Mouse (Mus musculus): ENCODE results near the gene Usp6nl.

DNA sequence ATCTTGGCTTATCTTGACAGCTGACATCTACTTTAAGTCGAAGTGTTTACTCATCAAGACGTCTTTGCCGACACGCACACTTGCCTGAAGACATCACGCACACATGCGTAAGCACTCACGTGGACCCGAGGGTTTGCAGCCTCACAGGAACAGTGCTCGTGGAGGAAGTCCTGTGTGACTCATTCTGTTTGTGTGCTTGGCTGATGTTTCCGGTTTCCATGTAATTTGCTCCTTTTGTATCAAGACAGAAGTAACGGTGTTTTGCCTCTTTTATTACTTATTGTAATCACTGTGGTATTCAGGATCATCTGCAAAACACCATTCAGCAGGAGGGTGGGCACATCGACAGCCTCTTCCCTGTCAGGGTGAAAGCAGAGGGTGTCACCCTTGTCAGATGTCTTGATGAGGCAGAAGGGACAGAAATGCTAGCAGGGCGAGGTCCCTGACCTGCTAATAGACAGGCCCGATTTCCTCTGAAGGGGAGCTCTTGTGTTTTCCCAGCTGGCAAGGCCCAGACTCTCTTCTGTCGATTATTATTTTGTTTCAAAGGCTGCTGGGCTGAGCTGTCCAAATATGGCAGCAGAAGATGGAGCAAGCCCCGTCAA lies 156.0 kb downstream of the Usp6nl start:
- TF ChIP-seq CTCF (IDR thresholded peaks at IDR 0.05; ENCODE audit: low read depth): no peak
- TF ChIP-seq EP300 (IDR thresholded peaks at IDR 0.05; ENCODE audit: low read depth): no peak
